Mouse (Mus musculus) thymus, postnatal 14 days (tissue): ENCODE measurements at regions not wholly inside any gene's neighbourhood (a gene's known extent, or its start where the extent isn't known, plus 50 kb on each side); places are given as distances from the start of the nearest gene placed in this dataset.

Experiments used
- DNase-seq: peaks from one replicate; pipeline ENCODE4 v3.0.0; 2021

DNA sequence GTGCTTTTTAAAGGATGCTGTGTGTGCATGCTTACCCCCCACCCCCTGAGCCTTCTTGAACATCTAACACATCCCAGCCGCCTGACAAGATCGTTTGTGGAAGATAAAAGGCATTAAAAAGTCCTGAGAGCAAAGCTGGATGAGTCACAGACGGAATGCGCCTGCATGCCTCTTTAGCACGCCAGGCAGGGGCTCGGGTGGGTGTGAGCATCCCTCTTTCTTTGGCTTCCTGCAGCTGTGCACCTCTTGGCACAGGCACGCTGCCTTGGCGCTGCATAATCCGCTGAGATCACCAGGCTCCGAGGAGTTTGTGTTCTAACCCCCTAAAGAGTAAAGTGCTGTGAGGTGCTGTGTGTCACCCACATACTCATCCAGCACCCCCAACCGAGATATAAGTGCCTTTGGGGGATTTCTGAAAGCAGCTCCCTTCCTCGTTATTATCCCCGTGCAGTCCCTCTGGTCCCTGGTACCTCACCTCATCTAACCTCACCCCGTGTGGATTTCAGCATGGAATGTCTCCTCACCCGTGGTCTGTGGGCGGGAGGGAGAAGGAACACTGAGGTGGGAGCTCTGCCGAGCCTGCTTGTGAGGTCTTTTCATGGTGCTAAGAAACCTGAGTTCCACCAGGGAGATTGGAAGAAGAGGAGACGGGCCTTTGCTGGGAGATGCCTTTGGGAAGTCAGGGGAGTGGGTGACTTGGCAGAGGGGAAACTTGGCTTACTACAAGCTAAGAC is 117.8 kb upstream of the Topaz1 start:
- DNase-seq = no peak

- no peak for DNase-seq
Measured at GRCm38 (mm10) chr9:122631793-122632192, 115.4 kb upstream of the Topaz1 start.

GRCm38 (mm10) chr9:122633484-122633883 is 113.7 kb upstream of the Topaz1 start:
- DNase-seq = no peak

GRCm38 (mm10) chr9:122635138-122635964 is 111.8 kb upstream of the Topaz1 start:
- DNase-seq = no peak

DNA sequence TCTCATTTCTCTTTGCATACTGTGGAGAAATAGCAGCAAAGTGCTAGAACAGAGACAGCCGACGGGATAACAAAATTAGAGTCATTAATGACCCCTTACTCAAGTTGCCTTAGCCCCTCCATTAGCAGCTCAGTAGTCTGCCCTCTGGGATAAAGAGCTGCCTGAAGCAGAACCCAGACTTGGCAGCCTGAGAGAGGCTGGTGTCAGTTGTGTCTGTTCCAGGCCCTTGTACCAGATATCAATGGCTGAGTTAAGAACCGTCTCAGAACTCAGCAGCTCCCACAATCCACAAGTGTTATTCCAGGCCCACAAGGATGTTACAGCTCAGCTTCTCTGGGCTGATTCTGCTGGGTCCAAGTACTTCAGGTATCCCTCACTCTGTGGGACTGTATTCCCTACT is 109.6 kb upstream of the Topaz1 start:
- no peak for DNase-seq

DNA sequence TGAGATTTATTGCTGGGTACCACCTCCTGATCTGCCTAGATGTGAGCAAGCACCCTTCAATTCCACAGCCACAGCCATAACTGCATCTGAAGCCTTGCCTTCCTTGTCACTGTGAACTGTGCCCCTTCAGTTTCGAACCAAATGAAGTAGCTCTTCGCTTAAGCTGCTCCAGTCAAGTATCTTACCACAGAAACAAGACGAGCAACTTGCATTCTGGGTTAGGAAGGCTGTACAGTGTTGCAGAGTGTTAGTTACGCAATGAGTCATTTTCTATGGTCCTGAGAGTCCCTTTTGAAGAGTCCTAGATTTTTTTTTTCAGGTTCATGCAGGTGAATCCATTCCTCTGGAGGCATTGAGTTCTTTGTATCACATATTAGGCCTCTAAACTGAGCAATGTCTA is 107.9 kb upstream of the Topaz1 start:
- no peak for DNase-seq

DNA sequence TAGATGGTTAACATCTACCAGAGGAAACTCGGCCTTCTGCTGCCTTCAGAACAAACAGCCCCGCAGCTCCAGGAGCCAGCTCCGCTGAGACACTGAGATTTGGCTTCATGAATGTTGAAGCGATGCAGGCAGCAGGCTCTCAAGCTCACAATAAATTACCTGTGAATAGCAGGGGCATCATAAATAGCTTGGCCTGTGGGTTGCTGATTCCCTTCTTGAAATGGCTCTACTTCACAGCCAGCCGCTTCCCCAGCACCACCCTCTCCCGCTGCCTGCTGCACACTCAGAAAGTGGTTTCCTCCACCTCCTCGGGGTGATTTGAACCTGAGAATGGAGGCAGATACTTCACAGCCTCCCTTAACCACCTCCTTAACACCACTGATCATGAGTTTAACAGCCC is 104.2 kb upstream of the Topaz1 start:
- no peak for DNase-seq

- DNase-seq = no peak
Measured at GRCm38 (mm10) chr9:122645569-122645968, 101.6 kb upstream of the Topaz1 start.

DNA sequence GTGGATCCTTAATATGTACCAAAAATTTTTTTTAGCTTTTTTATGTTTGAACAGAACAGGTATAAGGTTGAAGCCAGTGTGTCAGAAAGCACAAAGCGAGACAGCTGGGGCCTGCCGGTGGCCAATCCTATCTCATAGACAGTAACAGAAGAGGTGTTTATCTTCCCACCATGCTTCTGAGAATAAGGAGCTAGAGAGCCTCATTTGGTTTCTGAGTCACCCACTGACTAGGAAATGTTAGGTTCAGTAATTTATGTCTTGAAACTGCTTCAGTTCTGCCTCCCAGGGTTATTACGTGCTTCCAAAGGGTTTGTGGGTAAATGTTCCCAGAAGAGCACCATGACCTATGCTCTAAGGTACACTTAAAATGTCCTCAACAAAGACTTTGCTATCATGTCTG is 96.3 kb upstream of the Topaz1 start:
- no peak for DNase-seq

DNA sequence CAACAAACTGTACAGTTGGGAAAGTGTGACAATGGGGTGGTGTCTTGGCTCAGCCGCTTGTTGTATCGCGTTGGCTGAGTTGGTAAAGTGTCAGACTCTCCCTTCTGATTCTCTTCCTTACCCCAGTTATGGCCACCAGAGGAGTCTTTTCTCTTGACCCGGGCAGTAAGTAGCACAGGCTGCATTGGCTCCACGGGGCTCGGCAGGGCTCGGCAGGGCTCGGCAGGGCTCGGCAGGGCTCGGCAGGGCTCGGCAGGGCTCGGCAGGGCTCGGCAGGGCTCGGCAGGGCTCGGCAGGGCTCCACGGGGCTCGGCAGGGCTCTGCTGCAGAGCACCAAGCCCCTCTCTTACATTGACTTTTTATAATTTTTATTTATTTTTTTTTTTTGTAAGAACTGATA is 91.6 kb upstream of the Topaz1 start:
- peak; percentile 69 for DNase-seq

DNA sequence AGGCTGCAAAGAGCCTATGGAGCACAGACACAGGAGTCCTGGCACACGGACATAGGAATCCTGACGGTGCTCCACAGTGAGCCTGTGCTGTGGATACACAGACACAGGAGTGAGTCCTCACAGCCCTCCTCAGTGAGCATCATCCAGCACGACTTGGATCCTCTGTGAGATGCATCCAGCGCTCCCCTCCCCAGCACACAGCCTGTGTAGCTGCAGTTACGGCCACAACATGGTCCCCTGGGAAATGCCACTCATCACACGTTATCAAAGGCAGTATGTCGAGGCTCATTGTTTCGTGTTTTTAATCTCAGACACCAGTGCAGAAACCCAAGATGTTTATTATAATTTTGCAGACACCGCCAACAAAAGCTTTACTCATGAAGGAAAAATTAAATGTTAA is 87.1 kb upstream of the Topaz1 start:
- DNase-seq = no peak

DNA sequence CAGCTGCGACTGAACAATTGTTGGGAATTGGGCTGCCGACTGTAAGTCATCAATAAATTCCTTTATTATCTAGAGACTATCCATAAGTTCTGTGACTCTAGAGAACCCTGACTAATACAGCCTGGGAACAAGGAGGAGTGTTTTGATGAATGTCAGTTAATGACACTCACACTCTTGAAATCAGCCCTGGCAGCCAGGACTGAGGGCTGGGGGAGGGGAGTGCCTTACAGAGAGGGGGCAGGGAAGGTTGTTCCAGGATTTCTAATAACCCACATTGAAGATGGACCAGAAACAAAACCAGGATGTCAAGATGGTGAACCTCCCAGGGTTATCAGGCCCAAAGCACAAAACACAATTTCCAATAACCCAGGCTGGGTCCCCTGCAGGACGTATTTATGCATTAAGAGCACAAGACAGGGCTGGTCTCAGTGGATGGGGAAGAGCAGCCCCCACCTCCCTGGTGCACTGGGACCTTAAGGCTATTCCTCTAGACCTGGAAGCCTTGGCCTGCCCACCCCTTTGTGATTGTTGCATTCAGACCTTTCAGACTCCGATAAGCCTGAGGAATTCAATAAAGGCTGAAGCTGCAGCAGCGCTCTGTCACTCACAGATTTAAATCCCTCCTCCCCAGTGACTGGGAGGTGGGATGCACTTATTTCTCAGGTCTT is 80.0 kb upstream of the Topaz1 start:
- DNase-seq = no peak

- no peak for DNase-seq
Measured at GRCm38 (mm10) chr9:122667646-122667981, 79.5 kb upstream of the Topaz1 start.

- no peak for DNase-seq
Measured at GRCm38 (mm10) chr9:122673777-122674176, 73.4 kb upstream of the Topaz1 start.

- DNase-seq = no peak
Measured at GRCm38 (mm10) chr9:122678001-122678696, 69.0 kb upstream of the Topaz1 start.

- no peak for DNase-seq
Measured at GRCm38 (mm10) chr9:122687170-122687569, 60.0 kb upstream of the Topaz1 start.

- no peak for DNase-seq
Measured at GRCm38 (mm10) chr9:122691879-122692278, 55.3 kb upstream of the Topaz1 start.

- no peak for DNase-seq
Measured at GRCm38 (mm10) chr9:122695724-122696123, 51.4 kb upstream of the Topaz1 start.
